Mouse (Mus musculus) R1 (cell line): ENCODE data around the gene Dok5.

Experiments used
- DNase-seq: peaks from one replicate; pipeline ENCODE4 v3.0.0-alpha.2; 2018; ENCODE audit warnings: low read depth, low spot score

The Dok5 gene

GRCm38 (mm10) chr2:170858640-170859039 is 127.0 kb downstream of the Dok5 start:
- DNase-seq = no peak

GRCm38 (mm10) chr2:170860576-170860975 is 129.0 kb downstream of the Dok5 start:
- DNase-seq = peak; percentile 73

GRCm38 (mm10) chr2:170862799-170863198 is 131.2 kb downstream of the Dok5 start:
- DNase-seq = no peak

- DNase-seq = peak; percentile 65
Observed at GRCm38 (mm10) chr2:170863201-170863600, 131.6 kb downstream of the Dok5 start.

- peak; percentile 74 for DNase-seq
Observed at GRCm38 (mm10) chr2:170864043-170864442, 132.4 kb downstream of the Dok5 start.

- DNase-seq = peak; percentile 55
Observed at GRCm38 (mm10) chr2:170864820-170865219, 133.2 kb downstream of the Dok5 start.

- DNase-seq = no peak
Observed at GRCm38 (mm10) chr2:170870566-170870965, 139.0 kb downstream of the Dok5 start.

- no peak for DNase-seq
Observed at GRCm38 (mm10) chr2:170871469-170871868, 139.9 kb downstream of the Dok5 start.

GRCm38 (mm10) chr2:170873382-170873781 is 141.8 kb downstream of the Dok5 start:
- peak; percentile 70 for DNase-seq

- DNase-seq = peak; percentile 84
Observed at GRCm38 (mm10) chr2:170877515-170877914, 145.9 kb downstream of the Dok5 start.

- no peak for DNase-seq
Observed at GRCm38 (mm10) chr2:170877936-170878335, 146.3 kb downstream of the Dok5 start.

GRCm38 (mm10) chr2:170884209-170884801 is 152.7 kb downstream of the Dok5 start:
- no peak for DNase-seq

- peak; percentile 47 for DNase-seq
Observed at GRCm38 (mm10) chr2:170887984-170888383, 156.4 kb downstream of the Dok5 start.

- no peak for DNase-seq
Observed at GRCm38 (mm10) chr2:170895096-170895495, 163.5 kb downstream of the Dok5 start.

- no peak for DNase-seq
Observed at GRCm38 (mm10) chr2:170902204-170903028, 170.8 kb downstream of the Dok5 start.

GRCm38 (mm10) chr2:170903029-170903306 is 171.4 kb downstream of the Dok5 start:
- DNase-seq = no peak

GRCm38 (mm10) chr2:170903367-170903766 is 171.8 kb downstream of the Dok5 start:
- peak; percentile 32 for DNase-seq

- peak; percentile 70 for DNase-seq
Observed at GRCm38 (mm10) chr2:170912589-170913223, 181.1 kb downstream of the Dok5 start.

GRCm38 (mm10) chr2:170913863-170914262 is 182.3 kb downstream of the Dok5 start:
- no peak for DNase-seq

- DNase-seq = no peak
Observed at GRCm38 (mm10) chr2:170915646-170916045, 184.0 kb downstream of the Dok5 start.

GRCm38 (mm10) chr2:170922260-170922659 is 190.7 kb downstream of the Dok5 start:
- DNase-seq = no peak

- no peak for DNase-seq
Observed at GRCm38 (mm10) chr2:170924131-170924530, 192.5 kb downstream of the Dok5 start.

GRCm38 (mm10) chr2:170926237-170926636 is 194.6 kb downstream of the Dok5 start:
- no peak for DNase-seq
